Mouse (Mus musculus) lung, postnatal 0 days (tissue): ENCODE measurements at regions not wholly inside any gene's neighbourhood (a gene's known extent, or its start where the extent isn't known, plus 50 kb on each side); places are given as distances from the start of the nearest gene placed in this dataset.

Source experiments
- CTCF ChIP-seq: IDR thresholded peaks from 2 replicates; pipeline ENCODE4 v1.5.1; 2016; ENCODE audit warnings: antibody characterized with exemption, mild to moderate bottlenecking
- EP300 ChIP-seq: IDR thresholded peaks from 2 replicates; pipeline ENCODE4 v1.6.1; 2016; ENCODE audit warnings: antibody characterized with exemption, mild to moderate bottlenecking, control low read depth

DNA sequence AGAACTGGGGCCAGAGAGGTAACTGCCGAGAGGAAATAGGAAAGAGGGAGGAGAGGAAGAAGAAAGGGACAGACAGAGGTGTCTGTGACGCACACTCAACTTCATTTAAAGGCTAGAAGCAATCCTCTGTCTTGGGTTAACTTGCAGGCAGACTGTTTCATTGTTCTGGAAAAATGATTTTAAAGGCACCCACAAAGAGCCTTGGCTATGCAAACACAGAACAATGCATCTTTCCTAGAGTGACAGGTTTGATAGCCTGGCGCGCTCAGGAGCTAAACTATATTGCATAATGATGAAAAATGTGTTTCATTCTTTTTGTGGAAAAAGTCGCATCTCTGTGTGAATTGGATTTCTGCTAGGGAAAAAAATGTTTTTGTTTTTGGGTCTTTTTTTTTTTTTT is 84.2 kb upstream of the Ptgfrn start:
- no peak for TF ChIP-seq CTCF
- TF ChIP-seq EP300, result no peak
